Mouse (Mus musculus): ENCODE measurements around the gene Usp34. TPM values are rescaled to one million over a fixed set of nuclear protein-coding genes. Genes with fewer than 3 reads are reported as not detected.
"Not testable (repeated sequence)": the region's sequence is repeated elsewhere in the genome, so short reads cannot be mapped to it uniquely, and the experiment has no call there.

Usp34 gene
- total RNA-seq, 2 experiments from 2014 or later, result 69.0 to 161 TPM

DNA sequence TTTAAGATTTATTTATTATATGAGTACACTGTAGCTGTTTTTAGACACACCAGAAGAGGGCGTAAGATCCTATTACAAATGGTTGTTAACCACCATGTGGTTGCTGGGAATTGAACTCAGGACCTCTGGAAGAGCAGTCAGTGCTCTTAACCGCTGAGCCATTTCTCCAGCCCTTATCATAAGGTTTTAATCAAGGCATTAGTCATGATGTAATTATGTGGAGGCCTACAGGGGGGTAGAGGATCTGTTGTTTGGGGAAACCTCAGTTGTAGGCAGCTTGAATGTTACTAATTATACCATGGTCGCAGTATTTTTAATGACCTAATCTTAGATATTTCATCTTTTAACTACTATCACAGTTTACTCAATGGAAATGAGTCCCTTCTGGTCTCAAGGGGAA is 25.4 kb downstream of the Usp34 start:
- no peak for ATAC-seq (replicated peaks; ENCODE audit: low FRiP score, poor library complexity, severe bottlenecking)

DNA sequence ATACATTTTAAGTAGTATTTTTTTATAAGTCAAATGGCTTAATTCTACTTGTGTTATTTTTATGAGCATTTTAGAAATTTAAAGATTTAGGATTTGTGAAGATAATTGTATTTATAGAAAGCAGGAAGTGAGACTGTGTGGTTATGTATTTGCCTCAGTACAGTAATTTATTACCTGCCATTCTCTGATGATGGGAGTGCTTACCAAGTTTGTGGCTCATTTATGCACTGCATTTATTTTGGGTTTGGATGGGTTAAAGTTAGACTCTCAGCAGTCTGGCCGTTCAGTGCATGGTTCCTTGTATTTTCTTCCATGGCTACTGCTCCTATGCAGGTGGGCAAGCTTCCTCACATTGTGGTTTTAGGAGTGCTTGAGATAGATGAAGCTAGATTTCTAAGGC is 28.5 kb downstream of the Usp34 start:
- no peak for ATAC-seq (replicated peaks; ENCODE audit: low FRiP score, poor library complexity, severe bottlenecking)

DNA sequence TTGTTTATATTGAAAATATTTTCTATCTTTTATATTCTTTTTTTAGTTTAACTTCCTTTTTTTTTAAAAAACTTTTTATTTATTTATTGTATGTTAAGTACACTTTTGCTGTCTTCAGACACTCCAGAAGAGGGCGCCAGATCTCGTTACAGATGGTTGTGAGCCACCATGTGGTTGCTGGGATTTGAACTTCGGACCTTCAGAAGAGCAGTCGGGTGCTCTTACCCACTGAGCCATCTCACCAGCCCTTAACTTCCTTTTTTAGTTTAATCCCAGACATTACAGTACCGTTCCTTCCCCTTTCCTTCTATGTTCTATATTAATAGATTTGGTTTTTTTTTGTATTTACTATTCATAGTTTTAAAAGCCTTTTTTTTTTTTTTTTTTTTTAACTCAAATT is 50.5 kb downstream of the Usp34 start:
- not testable (repeated sequence) for ATAC-seq (replicated peaks; ENCODE audit: low FRiP score, poor library complexity, severe bottlenecking)

DNA sequence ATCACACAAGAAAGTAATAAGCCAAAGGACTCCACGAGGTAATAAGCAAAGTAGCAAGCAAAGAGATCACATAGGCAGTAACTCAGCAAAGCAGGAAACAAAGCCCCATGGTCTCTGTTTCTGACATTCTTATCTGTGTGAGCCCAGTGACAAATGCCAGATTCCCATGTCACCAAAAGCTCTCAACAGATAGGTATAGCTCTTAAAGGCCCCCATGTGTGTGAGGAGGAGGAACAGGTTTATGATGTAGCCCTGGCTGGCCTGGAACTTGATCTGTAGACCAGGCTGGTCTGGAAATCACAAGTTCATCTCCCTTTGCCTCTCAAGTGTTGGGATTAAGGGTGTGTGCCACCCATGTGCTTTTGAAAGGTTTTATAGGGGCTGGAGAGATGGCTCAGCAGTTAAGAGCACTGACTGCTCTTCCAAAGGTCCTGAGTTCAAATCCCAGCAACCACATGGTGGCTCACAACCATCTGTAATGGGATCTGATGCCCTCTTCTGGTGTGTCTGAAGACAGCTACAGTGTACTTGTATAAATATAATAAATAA is 53.1 kb downstream of the Usp34 start:
- not testable (repeated sequence) for ATAC-seq (replicated peaks; ENCODE audit: low FRiP score, poor library complexity, severe bottlenecking)

DNA sequence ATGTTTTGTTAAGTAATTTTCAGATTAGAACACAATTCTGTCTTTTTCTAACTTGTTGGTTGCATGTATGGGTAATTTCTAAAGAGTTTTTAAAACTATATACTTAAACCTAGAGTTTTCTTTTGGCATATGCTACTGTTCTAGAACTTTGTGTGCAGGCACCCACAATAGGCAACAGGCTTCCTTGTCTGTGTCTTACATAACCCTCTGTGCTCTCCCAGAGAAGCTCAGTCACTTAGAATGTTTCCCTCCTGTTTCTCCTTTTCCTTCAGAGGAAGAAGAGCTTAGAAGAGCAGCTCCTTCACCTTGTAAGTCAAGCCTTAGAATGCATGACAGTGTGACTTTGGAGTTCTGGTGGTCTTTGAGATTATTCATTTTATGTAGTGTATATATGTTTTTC is 55.6 kb downstream of the Usp34 start:
- no peak for ATAC-seq (replicated peaks; ENCODE audit: low FRiP score, poor library complexity, severe bottlenecking)

DNA sequence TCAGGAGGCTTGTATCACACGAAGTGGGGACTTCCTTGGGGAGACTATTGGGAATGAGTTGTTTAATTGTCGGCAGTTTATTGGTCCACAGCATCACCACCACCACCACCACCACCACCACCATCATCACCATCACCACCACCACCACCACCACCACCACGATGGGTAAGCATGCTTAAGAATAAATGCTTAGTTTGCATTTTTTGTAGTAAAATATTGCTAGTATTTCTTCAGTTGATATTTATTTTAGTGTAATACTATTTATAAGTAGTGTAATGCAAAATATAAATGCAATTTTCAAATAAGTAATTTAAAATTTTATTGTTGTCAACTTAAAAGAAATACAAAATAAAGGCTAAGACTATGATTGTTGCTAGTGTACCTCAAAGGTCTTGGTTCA is 57.7 kb downstream of the Usp34 start:
- no peak for ATAC-seq (replicated peaks; ENCODE audit: low FRiP score, poor library complexity, severe bottlenecking)

DNA sequence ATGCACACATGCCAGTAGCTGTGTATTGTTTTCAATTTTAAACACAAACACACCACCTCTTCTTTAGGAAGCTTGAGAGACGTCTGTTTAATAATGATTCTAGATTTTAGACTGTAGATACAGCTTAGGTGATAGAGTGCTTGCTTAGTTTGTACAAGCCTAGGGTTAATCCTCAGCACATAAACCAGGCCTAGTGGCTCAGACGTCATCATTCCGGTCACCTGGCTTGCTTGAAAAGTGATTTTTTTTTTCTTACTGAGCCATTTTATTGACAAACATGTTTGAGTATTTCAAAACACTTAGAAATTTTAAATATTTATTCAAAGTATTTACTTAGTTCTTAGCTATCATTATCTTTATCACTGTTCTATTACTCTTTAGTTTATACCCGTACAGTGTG is 65.3 kb downstream of the Usp34 start:
- ATAC-seq (replicated peaks; ENCODE audit: low FRiP score, poor library complexity, severe bottlenecking), result no peak

DNA sequence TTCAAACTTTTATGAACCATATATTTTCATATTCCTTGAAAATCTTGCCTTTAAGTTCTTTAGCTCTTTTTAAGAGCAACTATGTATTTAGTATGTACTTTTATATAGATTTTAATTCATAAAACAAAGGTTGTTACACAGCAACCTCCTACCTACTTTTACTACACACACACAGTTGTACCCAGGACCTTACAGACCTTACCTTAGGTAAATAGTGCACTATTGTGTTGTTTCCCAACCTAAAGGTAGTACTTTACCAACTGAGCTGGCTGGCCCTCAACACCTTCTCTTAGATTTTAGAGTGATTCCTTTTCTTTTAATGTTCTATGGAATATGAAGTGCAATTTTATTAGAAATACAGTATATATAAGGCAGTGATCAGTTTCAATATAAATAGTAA is 65.8 kb downstream of the Usp34 start:
- ATAC-seq (replicated peaks; ENCODE audit: low FRiP score, poor library complexity, severe bottlenecking), result no peak

DNA sequence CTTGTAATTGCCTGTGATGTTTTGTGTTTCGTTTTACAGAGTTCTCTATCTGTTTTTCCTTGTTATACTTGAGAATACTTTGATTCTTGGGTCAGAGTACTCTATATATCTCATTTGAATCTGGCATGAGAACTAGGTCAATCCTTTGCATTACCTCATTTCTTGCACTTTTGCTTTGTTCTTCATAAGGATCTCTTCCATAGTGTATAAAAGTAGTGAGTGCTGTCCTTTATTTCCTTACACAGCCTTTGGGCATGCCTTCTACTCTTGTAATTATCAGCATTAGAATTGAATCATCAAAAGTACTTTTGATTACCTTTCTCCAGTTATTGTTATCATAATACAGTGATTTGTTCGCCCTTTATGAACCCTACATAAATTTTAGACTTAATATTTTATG is 73.4 kb downstream of the Usp34 start:
- ATAC-seq (replicated peaks; ENCODE audit: low FRiP score, poor library complexity, severe bottlenecking), result no peak

DNA sequence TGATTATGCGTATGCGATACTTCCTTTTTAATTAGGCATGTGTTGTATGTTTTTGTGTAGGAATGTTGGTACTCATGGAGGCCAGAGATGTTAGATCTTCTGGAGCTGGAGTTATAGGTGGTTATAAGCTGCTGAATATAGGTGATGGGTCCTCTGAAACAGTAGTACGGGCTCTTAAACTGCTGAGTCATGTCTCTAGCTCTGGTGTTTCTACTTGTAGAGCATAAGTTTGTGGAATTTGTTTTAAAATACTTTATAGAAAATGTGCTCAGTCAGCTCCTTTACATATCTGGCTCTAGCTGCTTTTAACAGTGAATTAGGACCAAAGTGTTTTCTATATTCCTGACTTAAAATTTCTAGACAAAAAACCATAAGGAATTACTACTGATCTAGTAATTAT is 73.9 kb downstream of the Usp34 start:
- no peak for ATAC-seq (replicated peaks; ENCODE audit: low FRiP score, poor library complexity, severe bottlenecking)

DNA sequence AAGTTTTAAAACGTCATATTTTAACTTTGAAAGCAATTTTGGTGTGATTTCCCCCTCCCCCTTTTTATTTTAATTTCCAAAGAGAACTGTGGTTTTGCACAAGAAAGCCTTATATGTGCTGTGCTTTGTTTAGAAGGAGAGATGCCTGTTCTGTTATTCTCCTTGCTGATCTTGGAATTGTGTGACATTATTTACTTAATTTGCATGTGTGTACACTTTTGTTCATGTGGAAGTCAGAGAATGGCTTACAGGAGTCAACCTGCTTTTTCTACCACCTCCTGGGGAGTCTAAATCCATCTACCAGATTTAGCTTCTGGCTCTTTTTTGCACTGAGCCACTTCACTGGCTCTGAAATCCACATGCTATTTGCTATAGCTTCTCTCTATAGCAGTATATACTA is 76.1 kb downstream of the Usp34 start:
- ATAC-seq (replicated peaks; ENCODE audit: low FRiP score, poor library complexity, severe bottlenecking), result no peak

DNA sequence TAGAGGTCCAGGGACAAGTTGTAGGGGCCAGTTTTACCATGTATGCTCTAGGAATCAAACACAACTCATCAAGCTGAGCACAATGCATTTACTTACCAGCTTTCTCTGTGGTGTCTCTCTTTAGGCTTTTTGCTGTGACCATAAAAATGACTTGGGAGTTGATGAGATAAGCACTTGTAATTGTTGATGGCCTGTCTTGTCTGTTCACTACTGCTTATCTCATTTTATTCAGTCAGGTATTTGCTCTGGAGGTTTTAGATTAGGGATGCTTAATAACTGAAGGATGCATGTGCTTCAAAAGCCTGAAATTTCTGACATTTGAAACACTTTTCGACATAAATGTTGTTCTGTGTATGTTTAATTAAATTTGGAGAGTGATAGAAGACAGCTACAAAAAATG is 83.0 kb downstream of the Usp34 start:
- no peak for ATAC-seq (replicated peaks; ENCODE audit: low FRiP score, poor library complexity, severe bottlenecking)

DNA sequence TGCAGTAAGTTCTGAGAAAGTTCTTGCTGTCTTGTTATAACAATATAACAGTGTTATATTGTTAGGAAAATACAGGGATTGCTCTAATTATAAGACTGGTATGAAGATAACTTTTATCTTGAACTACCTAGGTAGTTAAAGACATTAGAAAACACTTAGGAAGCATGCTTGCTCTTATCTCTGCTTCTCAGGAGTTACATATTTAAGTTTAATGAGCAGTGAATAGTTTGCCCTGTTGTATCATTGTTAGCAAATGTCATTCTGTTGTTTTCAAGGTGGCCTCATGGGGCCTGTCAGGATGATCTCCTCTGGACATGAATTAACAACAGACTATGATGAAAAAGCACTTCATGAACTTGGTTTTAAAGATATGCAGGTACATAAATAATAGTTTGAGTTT is 85.9 kb downstream of the Usp34 start:
- ATAC-seq (replicated peaks; ENCODE audit: low FRiP score, poor library complexity, severe bottlenecking), result no peak

DNA sequence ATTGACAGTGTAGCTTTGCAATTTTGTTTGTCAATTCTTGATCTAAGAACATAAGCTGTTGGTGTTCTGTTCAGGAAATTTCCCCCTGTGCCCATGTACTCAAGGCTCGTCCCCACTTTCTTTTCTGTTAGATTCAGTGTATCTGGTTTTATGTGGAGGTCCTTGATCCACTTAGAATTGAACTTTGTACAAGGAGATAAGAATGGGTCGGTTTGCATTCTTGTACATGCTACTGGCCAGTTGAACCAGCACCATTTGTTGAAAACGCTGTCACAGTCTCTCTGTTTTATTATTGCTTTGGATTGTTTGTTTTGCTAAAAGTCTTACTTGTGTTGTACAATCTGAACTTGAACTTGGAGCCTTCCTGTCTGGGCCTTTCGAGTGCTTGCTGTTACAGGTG is 89.9 kb downstream of the Usp34 start:
- ATAC-seq (replicated peaks; ENCODE audit: low FRiP score, poor library complexity, severe bottlenecking), result no peak

DNA sequence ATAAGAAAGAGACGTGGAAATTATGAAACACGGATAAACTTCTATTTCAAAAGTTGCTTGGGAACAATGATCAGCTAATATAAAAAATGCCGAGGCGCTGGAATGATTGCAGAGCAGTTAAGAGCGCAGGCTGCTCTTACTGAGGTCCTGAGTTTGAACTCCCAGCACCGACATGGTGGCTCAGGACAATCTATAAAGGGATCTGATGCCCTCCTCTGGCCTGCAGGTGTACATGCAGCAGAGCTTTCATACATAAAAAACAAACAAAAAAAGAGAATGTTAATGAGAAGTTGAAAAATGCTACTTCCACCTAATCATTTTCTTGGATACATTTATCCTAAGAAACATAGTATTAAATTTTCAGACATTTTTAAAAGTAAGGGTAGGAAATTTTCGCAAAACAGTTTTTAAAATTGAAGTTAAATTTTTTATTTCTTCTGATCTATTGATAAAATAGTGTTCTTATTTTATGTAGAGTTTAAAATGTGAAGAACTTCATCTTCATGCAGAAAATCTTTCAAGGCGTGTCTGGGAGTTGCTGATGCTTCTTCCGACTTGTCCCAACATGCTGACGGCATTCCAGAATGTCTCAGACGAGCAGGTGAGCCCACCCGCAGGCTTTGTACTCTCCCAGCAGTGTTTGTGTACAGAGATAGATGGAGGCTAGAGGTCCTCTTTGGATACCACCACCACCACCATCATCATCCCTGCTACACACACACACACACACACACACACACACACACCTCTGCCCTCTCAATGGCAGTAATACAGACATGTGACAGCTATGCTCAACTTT is 94.5 kb downstream of the Usp34 start:
- ATAC-seq (replicated peaks; ENCODE audit: low FRiP score, poor library complexity, severe bottlenecking), result no peak

DNA sequence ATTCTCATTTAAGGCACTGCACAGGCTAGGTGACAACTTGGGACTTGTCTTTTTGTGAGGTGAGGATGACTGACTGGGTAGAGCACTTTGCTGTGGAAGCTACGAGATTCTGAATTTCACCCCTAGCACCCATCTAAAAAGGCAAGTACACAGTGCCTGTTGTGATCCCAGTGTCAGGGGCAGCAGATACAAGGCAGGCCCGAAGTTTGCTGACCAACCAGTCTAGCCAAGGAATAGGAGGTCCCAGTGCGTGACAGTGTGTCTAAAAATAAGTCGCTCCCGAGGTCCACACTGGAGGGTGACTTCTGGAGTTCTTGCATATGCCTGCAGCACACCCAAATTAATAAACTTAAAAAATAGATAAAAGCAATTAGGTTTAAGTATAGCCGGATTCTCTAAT is 121.6 kb downstream of the Usp34 start:
- ATAC-seq (replicated peaks; ENCODE audit: low FRiP score, poor library complexity, severe bottlenecking), result no peak

DNA sequence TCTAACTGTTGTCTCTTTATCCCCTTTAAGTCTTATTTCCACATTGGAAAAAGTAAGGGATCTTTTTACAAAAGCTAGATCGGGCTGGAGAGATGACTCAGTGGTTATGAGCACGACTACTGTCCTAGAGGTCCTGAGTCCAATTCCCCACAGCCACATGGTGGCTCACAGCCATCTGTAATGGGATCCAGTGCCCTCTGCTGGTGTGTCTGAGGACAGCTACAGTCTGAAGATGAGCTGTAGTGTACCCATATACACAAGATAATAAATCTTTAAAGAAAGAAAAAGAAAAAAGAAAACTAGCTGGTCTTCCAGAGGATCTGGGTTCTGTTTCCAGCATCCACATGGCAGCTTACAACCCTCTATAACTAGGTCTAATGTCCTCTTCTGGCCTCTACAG is 123.3 kb downstream of the Usp34 start:
- ATAC-seq (replicated peaks; ENCODE audit: low FRiP score, poor library complexity, severe bottlenecking), result no peak

DNA sequence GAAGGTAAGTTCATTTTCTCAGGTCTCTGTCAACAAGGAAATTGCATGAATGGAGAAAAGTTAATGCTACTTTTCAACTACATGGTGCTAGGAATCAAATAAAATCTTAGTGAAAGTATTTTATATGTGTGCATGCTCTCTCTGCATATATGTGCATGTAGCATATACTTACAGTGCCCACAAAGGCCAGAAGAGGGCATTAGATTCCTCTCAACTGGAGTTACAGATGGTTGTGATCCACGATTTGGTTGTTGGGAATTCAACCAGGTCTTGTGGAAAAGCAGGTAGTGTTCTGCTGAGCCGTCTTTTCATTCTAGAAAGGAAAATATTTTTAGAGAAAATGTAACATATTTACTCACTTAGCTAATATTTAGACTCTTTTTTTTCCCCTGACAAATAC is 129.4 kb downstream of the Usp34 start:
- no peak for ATAC-seq (replicated peaks; ENCODE audit: low FRiP score, poor library complexity, severe bottlenecking)

DNA sequence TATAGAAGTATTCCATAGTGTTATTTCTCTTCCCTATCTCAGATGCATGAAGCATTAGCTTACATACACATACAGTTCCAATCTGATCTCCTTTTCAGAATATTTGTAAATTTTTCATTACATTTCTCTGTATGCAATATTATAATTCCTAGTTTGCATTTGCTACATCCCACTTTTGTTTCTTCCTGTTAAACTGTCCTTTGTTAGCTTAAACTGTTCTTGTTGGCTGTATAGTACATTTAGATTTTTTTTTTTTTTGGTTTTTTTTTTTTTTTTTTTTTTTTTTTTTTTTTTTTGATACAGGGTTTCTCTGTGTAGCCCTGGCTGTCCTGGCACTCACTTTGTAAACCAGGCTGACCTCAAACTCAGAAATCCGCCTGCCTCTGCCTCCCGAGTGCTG is 159.2 kb downstream of the Usp34 start:
- not testable (repeated sequence) for ATAC-seq (replicated peaks; ENCODE audit: low FRiP score, poor library complexity, severe bottlenecking)

DNA sequence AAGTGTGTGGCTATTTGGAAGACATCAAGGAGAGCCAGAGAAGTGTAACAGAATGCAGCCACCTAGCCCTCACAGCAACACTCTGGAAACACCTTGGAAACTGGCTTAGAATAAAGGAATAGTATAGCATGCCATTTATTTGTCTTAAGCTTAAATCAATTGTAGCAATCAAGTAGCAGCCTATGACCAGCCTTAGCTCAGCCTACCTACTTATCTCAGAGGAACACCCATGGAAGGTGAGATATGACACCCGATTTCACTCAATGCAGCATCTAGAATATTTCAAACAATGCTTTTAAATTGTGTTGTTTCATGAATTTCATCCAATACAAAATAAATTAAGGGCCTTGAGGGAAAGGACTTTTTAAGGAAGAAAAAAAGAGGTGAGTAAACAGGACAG is 183.3 kb downstream of the Usp34 start:
- no peak for ATAC-seq (replicated peaks; ENCODE audit: low FRiP score, poor library complexity, severe bottlenecking)

DNA sequence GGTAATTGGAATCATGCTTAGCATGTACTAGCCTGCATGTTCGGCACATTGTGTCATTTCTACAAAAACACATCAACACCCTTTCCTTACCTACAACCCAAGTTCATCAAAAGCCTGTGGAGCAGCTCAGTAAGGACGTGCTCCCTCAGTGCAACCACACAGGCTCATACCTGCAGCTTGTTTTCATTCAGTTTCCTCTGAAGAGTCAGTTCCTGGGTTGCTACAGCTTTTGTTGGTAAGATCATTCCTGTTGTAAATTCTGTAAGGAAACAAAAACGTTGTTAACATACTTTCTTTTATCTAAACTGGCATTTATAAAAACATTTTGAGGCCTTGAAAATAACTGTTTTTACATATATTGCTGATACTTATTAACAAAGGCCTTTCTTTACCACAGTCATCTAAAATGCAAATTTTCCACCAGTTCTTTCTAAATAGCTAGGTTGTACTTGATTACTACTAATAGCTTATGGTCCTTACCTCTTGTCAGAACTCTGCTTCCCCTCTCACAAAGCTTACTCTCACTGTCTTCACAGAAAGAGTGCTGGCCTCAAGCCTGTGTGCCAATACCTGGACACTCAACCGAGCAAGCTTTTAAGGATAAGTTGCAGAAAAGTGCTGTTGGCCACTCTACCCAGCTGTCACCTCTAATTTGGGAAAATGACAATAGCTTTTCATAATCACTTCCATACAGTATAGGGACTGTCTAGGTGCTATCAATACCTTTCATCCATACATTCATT is 185.5 kb downstream of the Usp34 start:
- no peak for ATAC-seq (replicated peaks; ENCODE audit: low FRiP score, poor library complexity, severe bottlenecking)

Measured in erythroid progenitor cell, adult 5-6 weeks (primary cell).